Comparison of ENCODE assay signal across 9 mouse cellular contexts in the genomic region with DNA sequence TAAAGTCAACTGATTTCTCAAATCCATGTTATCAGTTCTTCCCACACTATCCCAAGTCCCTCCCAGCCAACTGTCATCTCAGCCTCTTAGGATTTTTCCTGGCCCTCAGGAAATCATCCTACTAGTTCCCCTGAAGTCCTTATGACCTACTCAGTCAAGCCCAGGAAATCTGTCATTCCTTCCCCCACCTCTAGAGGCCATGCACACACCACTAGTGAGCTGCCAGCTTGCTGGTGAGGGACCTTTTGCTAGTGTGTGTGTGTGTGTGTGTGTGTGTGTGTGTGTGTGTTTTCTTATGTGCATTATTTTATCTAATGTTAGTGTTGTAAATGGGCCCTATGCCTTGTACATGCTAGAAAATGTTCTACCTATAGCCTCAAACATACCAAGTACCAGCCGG. TPM values are rescaled to one million over a fixed set of nuclear protein-coding genes. Genes with fewer than 3 reads are reported as not detected.
DNase-seq lines count a peak whose midpoint lies in the region; ATAC-seq and TF ChIP-seq lines count a peak whose summit lies in the region.
"Had no signal": no experiment of that assay in that cellular context is flagged by ENCODE, and none has a peak within 500 bp of the region (broad histone marks: within the 10 kb centered on the region; RNA-seq: fewer than 3 reads in every experiment).

No protein-coding gene starts in this region.

- no peak for TF ChIP-seq POLR2A in lung, adult 2 months (IDR thresholded peaks at IDR 0.05; ENCODE audit: borderline replicate concordance, extremely low read depth, low read depth, low read length)

- TF ChIP-seq CTCF in lung, adult 2 months (IDR thresholded peaks at IDR 0.05; ENCODE audit: insufficient read depth, low read length): peak; percentile 71

- 100% methylated on average over 1 of the region's 1 CpGs for WGBS in embryonic facial prominence, embryonic 11.5 days
- WGBS in lung, adult 2 months: 88% methylated on average over 1 of the region's 1 CpGs

- H3K4me2 ChIP-seq in embryonic facial prominence, embryonic 11.5 days (ENCODE audit: low read depth, low read length): no peak overlapping the region
- H3K4me2 ChIP-seq: neural tube, embryonic 12.5 days had no signal

- H3K27me3 ChIP-seq in embryonic facial prominence, embryonic 11.5 days (ENCODE audit: control insufficient read depth, insufficient read depth, low read length): no peaks in the 10 kb centered on the region
- H3K27me3 ChIP-seq: neural tube, embryonic 12.5 days had no signal

- H3K36me3 ChIP-seq in embryonic facial prominence, embryonic 11.5 days (replicated peaks; ENCODE audit: control insufficient read depth, insufficient read depth, low read depth, low read length): peaks cover 2% of the 10 kb centered on the region

- no peak overlapping the region for H3K9ac ChIP-seq in embryonic facial prominence, embryonic 11.5 days (replicated peaks; ENCODE audit: low read length)
- H3K9ac ChIP-seq: neural tube, embryonic 12.5 days had no signal

- no peak overlapping the region for H3K4me3 ChIP-seq in embryonic facial prominence, embryonic 11.5 days (ENCODE audit: low read depth, low read length)
- no peak overlapping the region for H3K4me3 ChIP-seq in lung, adult 2 months (replicated peaks; ENCODE audit: extremely low read depth, low read depth, low read length)
- H3K4me3 ChIP-seq: neural tube, embryonic 12.5 days had no signal

- ATAC-seq in embryonic facial prominence, embryonic 11.5 days (replicated peaks; ENCODE audit: insufficient number of reproducible peaks, low FRiP score, low TSS enrichment, low read depth): no peak

- peak; percentile 41 to 55 for DNase-seq in heart, adult 18-20 months
- DNase-seq in heart, adult 11 months: no peak
- DNase-seq in urinary bladder, postnatal 25 days (ENCODE audit: low spot score): peak; percentile 16
- DNase-seq in urinary bladder, adult 2 months (ENCODE audit: low spot score): no peak
- peak; percentile 43 for DNase-seq in embryonic facial prominence, embryonic 11.5 days (ENCODE audit: low spot score)
- DNase-seq in lung, adult 2 months: no peak
- peak; percentile 48 for DNase-seq in testis, postnatal 10 days (ENCODE audit: low spot score)
- DNase-seq in neural tube, embryonic 10.5 days (ENCODE audit: extremely low spot score, low spot score): no peak

- H3K9me3 ChIP-seq in embryonic facial prominence, embryonic 11.5 days (replicated peaks; ENCODE audit: control insufficient read depth, low read length): no peaks in the 10 kb centered on the region
- H3K9me3 ChIP-seq: neural tube, embryonic 12.5 days had no signal

- peaks cover 6% of the 10 kb centered on the region; the same call in 1 of the 2 replicates for H3K4me1 ChIP-seq in embryonic facial prominence, embryonic 11.5 days (ENCODE audit: control insufficient read depth, insufficient read depth, low read length)
- peaks cover 3% of the 10 kb centered on the region; the same call in 1 of the 2 replicates for H3K4me1 ChIP-seq in lung, adult 2 months (ENCODE audit: control insufficient read depth, insufficient read depth, low read length)

- H3K27ac ChIP-seq in embryonic facial prominence, embryonic 11.5 days (replicated peaks; ENCODE audit: low read depth, low read length): no peak overlapping the region
- H3K27ac ChIP-seq: neural tube, embryonic 12.5 days had no signal

RNA-seq across cellular contexts. Expression of gene 2610318N02Rik, which starts 2.3 kb away (rescaled TPM):
- not detected for total RNA-seq in heart, adult 18-20 months (2021)
- 0.50 and 0.74 TPM in 2 replicates for polyA plus RNA-seq in urinary bladder, adult 2 months (2012; rRNA removed)
- 107 and 108 TPM in 2 replicates for polyA plus RNA-seq in embryonic facial prominence, embryonic 11.5 days (2014; fragmentation: Nextera tagmentation; extraction: Ambion mirVana)
- 0.89 and 1.2 TPM in 2 replicates for polyA plus RNA-seq in lung, adult 2 months (2012; rRNA removed)

RNA-seq across cellular contexts. Expression of gene Sdf2l1, which starts 4.9 kb away (rescaled TPM):
- total RNA-seq in heart, adult 18-20 months (2021): 10 to 100 TPM; 13.8 to 22.2 TPM
- polyA plus RNA-seq in urinary bladder, adult 2 months (2012; rRNA removed): 16.1 and 17.9 TPM in 2 replicates
- 57.2 and 65.8 TPM in 2 replicates for polyA plus RNA-seq in embryonic facial prominence, embryonic 11.5 days (2014; fragmentation: Nextera tagmentation; extraction: Ambion mirVana)
- polyA plus RNA-seq in lung, adult 2 months (2012; rRNA removed): 29.1 and 37.2 TPM in 2 replicates

RNA-seq across cellular contexts. Expression of gene Ppil2, which starts 16.2 kb away (rescaled TPM):
- 10 to 100 TPM; 32.4 to 39.4 TPM for total RNA-seq in heart, adult 18-20 months (2021)
- polyA plus RNA-seq in urinary bladder, adult 2 months (2012; rRNA removed): 86.8 and 97.1 TPM in 2 replicates
- polyA plus RNA-seq in embryonic facial prominence, embryonic 11.5 days (2014; fragmentation: Nextera tagmentation; extraction: Ambion mirVana): 129 and 142 TPM in 2 replicates
- polyA plus RNA-seq in lung, adult 2 months (2012; rRNA removed): 66.5 and 74.0 TPM in 2 replicates

RNA-seq across cellular contexts. Expression of gene Ydjc, which starts 17.1 kb away (rescaled TPM):
- 1 to 10 TPM; 2.3 to 3.1 TPM for total RNA-seq in heart, adult 18-20 months (2021)
- polyA plus RNA-seq in urinary bladder, adult 2 months (2012; rRNA removed): 8.3 and 11.9 TPM in 2 replicates
- polyA plus RNA-seq in embryonic facial prominence, embryonic 11.5 days (2014; fragmentation: Nextera tagmentation; extraction: Ambion mirVana): 6.2 and 8.8 TPM in 2 replicates
- polyA plus RNA-seq in lung, adult 2 months (2012; rRNA removed): 5.7 and 6.2 TPM in 2 replicates

RNA-seq across cellular contexts. Expression of gene Ccdc116, which starts 19.7 kb away (rescaled TPM):
- under 1 TPM in 1 of 2 experiments, not detected in 1; 0.08 TPM for total RNA-seq in heart, adult 18-20 months (2021)
- 4.9 and 5.5 TPM in 2 replicates for polyA plus RNA-seq in urinary bladder, adult 2 months (2012; rRNA removed)
- 0.24 and 0.49 TPM in 2 replicates for polyA plus RNA-seq in embryonic facial prominence, embryonic 11.5 days (2014; fragmentation: Nextera tagmentation; extraction: Ambion mirVana)
- 0.91 TPM in 2 replicates for polyA plus RNA-seq in lung, adult 2 months (2012; rRNA removed)

Comparison
In these comparisons a context has a peak if more than half of its experiments do, and no peak if none do; other contexts are left out.
1. DNase-seq: peak in heart, adult 18-20 months (2 of 2), urinary bladder, postnatal 25 days (single experiment), embryonic facial prominence, embryonic 11.5 days (single experiment) and testis, postnatal 10 days (single experiment); none in heart, adult 11 months (single experiment), urinary bladder, adult 2 months (single experiment), lung, adult 2 months (single experiment) and neural tube, embryonic 10.5 days (single experiment).
2. RNA of gene 2610318N02Rik, which starts 2.3 kb away (polyA plus RNA-seq): 107 to 108 TPM in embryonic facial prominence, embryonic 11.5 days; 0.89 to 1.2 TPM in lung, adult 2 months and 0.50 to 0.74 TPM in urinary bladder, adult 2 months; every median in the first group is over 10 times any median in the second.